8 mouse cellular contexts compared by ENCODE assay signal in the genomic region with DNA sequence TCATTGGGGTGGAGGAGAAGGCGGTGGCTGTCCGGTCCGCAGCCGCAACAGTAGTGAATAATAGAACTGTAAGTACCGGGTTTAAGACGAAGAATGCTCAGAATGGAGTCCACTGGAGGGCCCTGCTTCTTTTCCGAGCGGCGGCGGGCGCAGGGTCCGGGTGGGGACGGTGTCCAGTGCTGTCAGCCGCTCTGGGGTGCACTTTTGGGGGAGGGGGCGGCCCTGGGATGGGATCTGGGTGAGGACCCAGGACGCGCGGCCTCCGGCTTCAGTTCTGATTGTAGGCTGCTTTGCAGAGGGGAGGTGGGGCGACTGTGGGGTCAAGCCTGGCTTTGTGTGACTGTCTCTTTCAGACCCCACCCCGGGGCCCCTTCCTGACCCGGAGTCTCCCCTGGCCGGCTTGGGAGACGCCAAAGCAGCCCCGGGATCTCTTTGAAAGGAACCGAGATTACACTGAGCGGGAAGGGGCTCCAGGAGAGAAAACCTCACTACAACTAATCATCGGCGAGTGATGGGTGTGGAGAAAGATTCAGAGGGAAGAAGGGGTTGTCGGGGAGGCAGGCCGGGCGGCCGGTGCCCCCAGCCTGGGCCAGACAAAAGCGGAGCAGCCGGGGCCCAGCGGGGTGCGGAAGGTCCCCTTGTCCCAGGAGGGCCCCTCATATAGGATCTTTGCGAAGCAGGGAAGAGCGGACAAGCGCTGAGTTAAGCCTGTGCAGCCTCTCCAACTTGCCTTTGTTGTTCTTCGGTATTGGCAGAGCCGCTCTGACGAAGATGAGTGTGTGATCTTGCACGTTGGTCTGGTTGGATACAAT. TPM values are rescaled to one million over a fixed set of nuclear protein-coding genes. Genes with fewer than 3 reads are reported as not detected.
DNase-seq lines count a peak whose midpoint lies in the region; ATAC-seq and TF ChIP-seq lines count a peak whose summit lies in the region.

No protein-coding gene starts in this region.

- peak; percentile 53; the same call in 1 of the 2 replicates for TF ChIP-seq POLR2A in limb, embryonic 14.5 days (IDR thresholded peaks at IDR 0.05; ENCODE audit: borderline replicate concordance, extremely low read depth, insufficient read depth, insufficient read length)

- no peaks in the 10 kb centered on the region for H3K9me3 ChIP-seq in heart, embryonic 13.5 days
- H3K9me3 ChIP-seq in erythroblast, embryonic 14.5 days (ENCODE audit: control insufficient read depth, low read length) = no peaks in the 10 kb centered on the region
- H3K9me3 ChIP-seq in intestine, embryonic 15.5 days = no peaks in the 10 kb centered on the region
- no peaks in the 10 kb centered on the region for H3K9me3 ChIP-seq in limb, embryonic 14.5 days (ENCODE audit: control insufficient read depth, low read length)

- H3K27me3 ChIP-seq in heart, embryonic 13.5 days (replicated peaks) = no peaks in the 10 kb centered on the region
- H3K27me3 ChIP-seq in erythroblast, embryonic 14.5 days (ENCODE audit: control insufficient read depth) = no peaks in the 10 kb centered on the region
- H3K27me3 ChIP-seq in intestine, embryonic 15.5 days (replicated peaks) = no peaks in the 10 kb centered on the region
- no peaks in the 10 kb centered on the region for H3K27me3 ChIP-seq in limb, embryonic 14.5 days (ENCODE audit: control insufficient read depth, insufficient read depth, low read length)

- H3K9ac ChIP-seq in heart, embryonic 13.5 days = peak overlapping the region; percentile 95
- H3K9ac ChIP-seq in intestine, embryonic 15.5 days = peak overlapping the region; percentile 93
- peak overlapping the region; percentile 89 for H3K9ac ChIP-seq in limb, embryonic 14.5 days (ENCODE audit: low read depth, low read length, severe bottlenecking)

- under 1% methylated on average over 44 of the region's 44 CpGs for WGBS in heart, embryonic 13.5 days
- under 1% methylated on average over 44 of the region's 44 CpGs for WGBS in intestine, embryonic 15.5 days
- WGBS in limb, embryonic 14.5 days = under 1% methylated on average over 43 of the region's 44 CpGs

- peaks cover 25% of the 10 kb centered on the region for H3K4me1 ChIP-seq in heart, embryonic 13.5 days
- H3K4me1 ChIP-seq in erythroblast, embryonic 14.5 days (ENCODE audit: control insufficient read depth) = peaks cover 35% of the 10 kb centered on the region
- H3K4me1 ChIP-seq in intestine, embryonic 15.5 days (replicated peaks) = no peaks in the 10 kb centered on the region; the same call in 1 of the 2 replicates
- H3K4me1 ChIP-seq in limb, embryonic 14.5 days (ENCODE audit: control insufficient read depth, insufficient read depth, low read length) = peaks cover 14% of the 10 kb centered on the region

- intact Hi-C loops in heart, postnatal 25 days (cut with DNase I) = loop anchor here (5.0 kb wide), 1 partner anchor 67 kb away; a partner anchor contains a TSS

- no peak for DNase-seq in heart, postnatal 25 days (ENCODE audit: low spot score)
- DNase-seq in adrenal gland, postnatal 36 days = peak; percentile 10 to 26
- DNase-seq in limb, embryonic 14.5 days (ENCODE audit: low spot score) = peak; percentile 35
- peak; percentile 52 for DNase-seq in naive thymus-derived CD4-positive, alpha-beta T cell, adult 2 months (ENCODE audit: low read depth)
- peak; percentile 80 for DNase-seq in testis, postnatal 10 days (ENCODE audit: low spot score)

- H3K4me3 ChIP-seq in heart, embryonic 13.5 days = peak overlapping the region; percentile 80
- peak overlapping the region; percentile 95 for H3K4me3 ChIP-seq in erythroblast, embryonic 14.5 days (replicated peaks)
- peak overlapping the region; percentile 76 for H3K4me3 ChIP-seq in intestine, embryonic 15.5 days (replicated peaks)
- H3K4me3 ChIP-seq in limb, embryonic 14.5 days (replicated peaks; ENCODE audit: low read length) = peak overlapping the region; percentile 85

- ATAC-seq in heart, embryonic 13.5 days (ENCODE audit: extremely low read depth, insufficient number of reproducible peaks, low FRiP score, low TSS enrichment) = peak; percentile 31; the same call in 1 of the 2 replicates
- peak; percentile 69 for ATAC-seq in intestine, embryonic 15.5 days
- ATAC-seq in limb, embryonic 14.5 days (ENCODE audit: low FRiP score, low read depth) = peak; percentile 51

- H3K27ac ChIP-seq in heart, embryonic 13.5 days (replicated peaks) = peak overlapping the region; percentile 93
- H3K27ac ChIP-seq in intestine, embryonic 15.5 days = peak overlapping the region; percentile 86
- H3K27ac ChIP-seq in limb, embryonic 14.5 days (replicated peaks; ENCODE audit: low read depth, low read length) = peak overlapping the region; percentile 75

- H3K36me3 ChIP-seq in heart, embryonic 13.5 days = peaks cover 13% of the 10 kb centered on the region
- peaks cover 20% of the 10 kb centered on the region for H3K36me3 ChIP-seq in erythroblast, embryonic 14.5 days (ENCODE audit: control insufficient read depth)
- H3K36me3 ChIP-seq in intestine, embryonic 15.5 days = no peaks in the 10 kb centered on the region
- H3K36me3 ChIP-seq in limb, embryonic 14.5 days (ENCODE audit: control insufficient read depth, insufficient read depth, low read length) = no peaks in the 10 kb centered on the region

- peak overlapping the region; percentile 76 for H3K4me2 ChIP-seq in heart, embryonic 13.5 days
- H3K4me2 ChIP-seq in intestine, embryonic 15.5 days (replicated peaks) = peak overlapping the region; percentile 67
- peak overlapping the region; percentile 59 for H3K4me2 ChIP-seq in limb, embryonic 14.5 days (replicated peaks; ENCODE audit: low read depth, low read length, severe bottlenecking)

RNA-seq across cellular contexts. Expression of a gene that starts 0.8 kb away (rescaled TPM):
- 73.2 and 78.7 TPM in 2 replicates for polyA plus RNA-seq in heart, embryonic 13.5 days (2015; fragmentation: Nextera tagmentation; extraction: Ambion mirVana)
- 100 to 1,000 TPM; 296 to 379 TPM for total RNA-seq in heart, postnatal 25 days (2021)
- total RNA-seq in adrenal gland, postnatal 36 days (2021) = 10 to 100 TPM; 39.7 to 44.5 TPM
- 0.44 and 1.0 TPM in 2 replicates for polyA plus RNA-seq in erythroblast, embryonic 14.5 days (2012)
- polyA plus RNA-seq in intestine, embryonic 15.5 days (2015; fragmentation: Nextera tagmentation; extraction: Ambion mirVana) = 32.8 and 35.2 TPM in 2 replicates
- polyA plus RNA-seq in limb, embryonic 14.5 days (2012; rRNA removed) = 48.5 and 50.5 TPM in 2 replicates
- 47.8 and 53.3 TPM in 2 replicates for polyA plus RNA-seq in limb, embryonic 14.5 days (2014; fragmentation: Nextera tagmentation; extraction: Ambion mirVana)

Comparison
In these comparisons a context has a peak if more than half of its experiments do, and no peak if none do; other contexts are left out.
1. RNA of a gene that starts 0.8 kb away (polyA plus RNA-seq): 73.2 to 78.7 TPM in heart, embryonic 13.5 days, 47.8 to 53.3 TPM in limb, embryonic 14.5 days and 32.8 to 35.2 TPM in intestine, embryonic 15.5 days; 0.44 to 1.0 TPM in erythroblast, embryonic 14.5 days; every median in the first group is over 10 times any median in the second.
2. Peak in every context shown above with its lines, with median percentiles within 50 percentile points of each other: ATAC-seq, H3K27ac ChIP-seq, H3K4me2 ChIP-seq, H3K4me3 ChIP-seq and H3K9ac ChIP-seq.